Mouse (Mus musculus) small intestine, adult 2 months (tissue): ENCODE measurements around the gene Shcbp1.

ENCODE experiments used
- CTCF ChIP-seq: fragments of 200-500 bp; IDR thresholded peaks from 2 replicates; pipeline ENCODE4 v1.5.1; 2012; ENCODE audit warnings: low read depth, mild to moderate bottlenecking, control low read depth, inconsistent platforms, low read length, moderate library complexity, mixed read lengths; ENCODE audit not compliant: insufficient replicate concordance, insufficient read length; ENCODE audit errors: extremely low read depth
- POLR2A ChIP-seq: fragments of 200-500 bp; IDR thresholded peaks from 2 replicates; pipeline ENCODE4 v1.6.1; 2012; ENCODE audit warnings: low read depth, mild to moderate bottlenecking, control low read depth, inconsistent platforms, low read length, moderate library complexity

DNA sequence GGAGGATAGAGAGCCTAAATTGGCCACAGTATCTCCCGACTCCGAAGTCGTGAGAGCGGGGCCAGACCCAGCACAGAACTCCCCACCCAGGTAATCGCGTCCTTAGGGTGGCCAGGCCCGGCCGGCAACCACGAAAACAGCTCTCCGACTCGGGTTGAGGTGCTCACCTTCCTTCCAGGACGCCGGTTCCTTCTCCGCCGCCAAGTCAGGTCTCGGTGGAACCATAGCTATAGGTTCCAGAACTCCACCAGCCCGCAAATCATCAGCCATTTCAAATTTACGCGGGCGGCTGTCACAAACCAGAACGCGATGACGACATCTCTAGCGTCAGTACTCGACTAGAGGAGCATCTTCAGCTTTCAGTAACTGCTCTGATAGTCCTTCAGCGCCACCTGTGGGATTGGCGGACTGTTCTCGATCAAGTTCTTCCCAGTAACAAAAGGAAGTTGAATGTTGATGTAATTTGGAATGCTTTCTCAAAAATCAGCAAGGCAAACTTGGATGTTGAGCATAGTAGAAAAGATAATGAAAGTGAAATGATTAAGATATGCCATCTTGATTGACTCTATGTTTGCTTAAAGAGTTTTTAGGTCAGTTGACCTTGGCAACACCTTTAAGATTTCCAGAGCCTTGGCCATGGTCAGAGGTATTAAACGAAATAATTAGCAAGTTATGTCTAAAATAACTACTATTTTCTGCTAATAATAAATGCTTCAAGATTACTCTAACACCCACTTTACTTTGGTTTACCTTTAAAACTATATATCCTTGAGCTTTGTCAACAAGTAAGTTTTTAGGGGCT is at the start of gene Shcbp1:
- TF ChIP-seq CTCF (peak; percentile 65; the same call in 1 of the 2 replicates), POLR2A (no peak)
